Mouse (Mus musculus) T-helper 2 cell (primary cell): ENCODE data around the gene Lypla2.

Source experiments
- in situ Hi-C: fragments of 300-600 bp; cut with MboI, MseI; formaldehyde crosslinking; loops from one replicate; pipeline ENCODE4 v1.15.1; 2025; ENCODE audit warnings: high pct_unique_total_duplicates

Lypla2 gene

DNA sequence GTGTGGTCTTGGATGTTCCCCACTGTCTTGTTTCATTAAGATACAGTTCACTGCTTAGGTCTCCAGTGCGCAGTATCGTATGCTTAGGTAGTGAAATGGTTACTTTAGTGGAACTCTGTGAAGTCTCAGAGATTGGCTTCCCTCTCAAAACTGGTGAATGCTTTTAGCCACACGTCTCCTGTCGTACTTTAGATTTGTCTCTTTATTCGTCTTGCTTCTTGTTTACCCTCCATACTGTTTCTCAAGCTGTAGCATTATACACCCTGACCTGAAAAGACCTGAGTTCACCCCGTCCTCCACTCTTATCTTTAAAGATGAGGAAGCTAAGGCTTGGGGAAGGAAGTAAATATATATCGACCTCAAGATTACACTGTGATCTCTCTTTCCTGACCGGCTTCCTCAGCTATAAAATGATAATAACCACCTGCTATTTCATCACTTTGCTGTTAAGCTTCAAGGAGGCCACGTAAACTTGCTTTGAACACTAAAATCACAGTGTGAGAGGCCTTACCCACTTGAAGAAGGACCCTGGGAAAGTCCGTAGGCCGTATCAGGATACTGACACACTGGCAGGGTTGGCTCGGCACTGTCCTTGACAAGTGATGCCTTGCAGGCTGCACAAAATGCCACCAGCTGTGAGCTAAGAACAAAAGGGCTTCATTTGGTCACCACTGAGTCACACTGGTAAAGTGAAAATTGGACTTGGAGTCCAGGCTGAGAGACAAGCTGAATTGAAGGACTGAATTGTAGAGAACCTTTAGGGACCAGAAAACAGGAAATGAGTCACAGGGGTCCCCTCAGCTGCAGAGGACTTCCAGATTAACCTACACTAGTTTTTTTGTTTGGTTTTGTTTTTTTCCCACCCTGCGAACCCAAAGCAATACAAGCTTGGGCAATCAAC lies 735 bp upstream of the Lypla2 start:
- in situ Hi-C loops: loop anchor here (10.0 to 25.0 kb wide), 2 partner anchors 72 to 1889 kb away; partner anchors contain the start of gene Ece1

DNA sequence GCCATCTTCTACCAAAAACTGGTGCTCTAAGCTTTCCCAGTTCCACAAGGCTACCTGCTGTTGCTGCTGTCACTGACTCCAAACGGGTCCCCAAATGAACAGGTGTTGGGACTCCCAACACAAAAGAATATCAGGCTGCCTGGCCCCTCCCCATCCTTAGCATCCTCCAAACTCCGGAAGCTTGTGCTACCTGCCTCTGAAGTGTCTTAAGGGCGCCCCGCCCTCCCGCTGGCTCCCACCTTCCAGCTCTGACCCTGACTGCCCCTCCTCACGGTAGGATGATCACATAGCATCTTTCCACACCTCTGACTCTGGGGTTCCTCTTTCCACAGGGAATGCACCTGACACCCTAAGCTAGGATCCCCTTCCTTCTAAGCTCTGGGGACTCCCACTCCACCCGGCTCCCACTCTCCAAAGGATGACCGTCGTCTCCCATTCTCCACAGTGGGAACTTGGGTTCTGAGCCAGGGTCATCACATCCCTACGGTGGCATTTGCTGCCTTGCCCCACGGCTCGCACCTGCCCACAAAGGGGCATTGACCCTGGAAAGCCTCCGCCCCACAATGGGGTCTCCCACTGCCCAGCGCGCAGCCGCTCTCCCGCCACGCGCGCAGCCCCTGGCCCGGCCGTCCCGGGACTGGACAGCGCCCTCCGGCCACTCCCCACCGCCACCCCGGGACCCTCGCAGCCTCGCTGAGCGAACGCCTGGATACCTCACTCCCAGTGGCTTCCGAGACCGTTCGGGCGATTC lies 446 bp downstream of the Lypla2 start:
- in situ Hi-C loops: loop anchor here (10.0 to 25.0 kb wide), 2 partner anchors 73 to 1890 kb away; partner anchors contain the start of gene Ece1

DNA sequence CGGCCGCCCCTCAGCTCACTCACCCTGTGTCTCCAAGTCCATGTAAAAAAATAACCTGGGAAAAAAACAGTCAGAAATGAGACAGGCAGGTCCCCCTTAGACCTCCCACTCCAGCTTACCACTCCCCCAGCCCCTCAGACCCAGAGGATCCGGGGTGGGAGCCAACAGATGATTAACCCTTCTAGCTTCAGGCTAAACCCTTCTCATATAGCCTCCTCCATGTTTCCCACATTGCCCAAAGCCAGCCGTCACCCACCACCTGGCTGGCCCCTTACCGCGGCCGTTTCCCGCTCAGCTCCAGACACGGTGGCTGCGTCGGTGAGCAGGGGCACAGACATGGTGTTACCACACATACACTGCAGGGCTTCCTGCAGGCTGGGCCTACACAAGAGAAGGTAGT lies 1.8 kb downstream of the Lypla2 start:
- in situ Hi-C loops: loop anchor here (10.0 to 25.0 kb wide), 2 partner anchors 74 to 1892 kb away; partner anchors contain the start of gene Ece1

DNA sequence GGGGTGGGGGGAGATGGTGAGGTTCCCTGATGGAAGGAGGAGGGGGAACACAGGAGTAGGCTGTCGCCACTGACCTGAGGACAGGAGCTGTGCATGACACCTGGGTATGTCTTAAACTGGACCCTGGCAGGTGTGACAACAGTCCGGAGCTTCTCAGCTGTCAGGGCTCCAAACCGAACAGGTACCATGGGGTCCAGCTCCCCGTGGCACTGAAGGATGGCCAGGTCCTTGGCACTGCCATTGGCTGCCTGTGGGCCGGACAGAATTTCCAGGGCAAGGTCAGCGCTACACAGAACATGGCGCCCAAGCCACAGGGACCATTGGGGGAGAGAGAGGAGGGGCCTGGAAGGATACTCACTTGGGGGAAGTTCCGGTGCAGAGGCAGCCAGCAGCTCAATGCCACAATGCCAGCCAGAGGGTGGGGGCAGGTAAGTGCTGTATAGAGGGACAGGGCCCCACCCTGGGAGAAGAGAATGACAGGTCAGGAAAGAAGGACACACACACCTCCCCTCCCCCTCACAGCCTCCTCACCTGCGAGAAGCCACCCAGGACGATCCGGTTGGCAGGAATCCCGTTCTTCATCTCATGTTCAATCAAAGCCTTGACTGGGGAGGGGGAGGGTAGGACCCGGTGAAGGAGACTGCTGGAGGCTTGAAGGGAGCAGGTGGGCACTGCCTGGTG lies 3.2 kb downstream of the Lypla2 start:
- in situ Hi-C loops: loop anchor here (5.0 to 25.0 kb wide), 2 partner anchors 188 to 1893 kb away; partner anchors contain the start of gene Ece1

DNA sequence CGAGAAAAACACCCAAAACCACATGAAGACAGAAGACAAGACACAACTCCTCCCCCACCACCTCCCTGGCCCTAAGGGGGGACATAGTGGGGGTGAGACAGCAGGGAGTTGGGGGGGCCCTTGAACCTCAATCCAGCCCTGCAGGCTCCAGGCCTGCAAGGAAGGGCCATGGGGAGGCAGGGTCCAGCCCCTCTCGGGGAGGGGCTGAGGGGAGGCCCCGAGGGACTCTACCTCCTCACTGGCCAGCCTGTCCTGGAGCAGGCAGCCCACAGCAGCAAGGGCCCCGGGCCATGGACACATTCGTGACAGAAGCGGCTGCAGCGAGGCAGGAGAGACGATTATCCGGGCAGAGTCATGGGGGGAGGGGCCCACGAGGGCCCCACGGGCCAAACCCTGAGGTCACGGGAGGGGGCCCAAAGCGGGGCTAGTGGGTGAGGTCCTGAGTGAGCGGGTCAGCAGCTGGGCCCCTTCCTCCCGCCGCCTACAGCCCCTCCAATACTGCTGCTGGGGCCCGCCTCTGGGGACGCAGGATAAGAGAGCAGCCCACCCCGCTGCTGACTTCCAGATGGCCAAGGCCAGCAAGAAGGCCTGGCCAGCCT lies 4.1 kb downstream of the Lypla2 start:
- in situ Hi-C loops: loop anchor here (5.0 to 25.0 kb wide), 2 partner anchors 189 to 1894 kb away; partner anchors contain the start of gene Ece1

DNA sequence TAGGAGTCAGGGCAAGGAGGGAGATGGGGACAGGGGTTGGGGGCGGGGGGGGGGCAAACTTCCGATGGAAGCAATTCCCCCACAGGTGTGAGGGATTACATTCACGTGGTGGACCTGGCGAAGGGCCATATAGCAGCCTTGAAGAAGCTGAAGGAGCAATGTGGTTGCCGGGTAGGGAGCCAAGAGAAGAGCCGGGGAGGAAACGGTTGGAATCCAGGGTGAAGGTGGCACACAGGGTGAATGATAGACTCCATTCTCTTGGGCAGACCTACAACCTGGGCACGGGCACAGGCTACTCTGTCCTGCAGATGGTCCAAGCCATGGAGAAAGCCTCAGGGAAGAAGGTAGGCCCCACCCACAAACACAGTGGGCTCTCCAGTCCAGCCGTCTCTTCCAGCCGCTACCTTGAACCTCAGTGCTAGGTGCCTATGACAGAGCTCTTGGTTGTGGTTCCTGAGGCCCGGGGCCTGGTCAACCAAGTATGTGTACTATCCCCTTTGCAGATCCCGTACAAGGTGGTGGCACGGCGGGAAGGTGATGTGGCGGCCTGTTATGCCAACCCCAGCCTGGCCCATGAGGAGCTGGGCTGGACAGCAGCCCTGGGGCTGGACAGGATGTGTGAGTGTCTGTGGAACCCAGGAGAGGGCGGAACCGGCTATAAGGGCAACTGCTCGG lies 5.2 kb downstream of the Lypla2 start:
- in situ Hi-C loops: loop anchor here (5.0 to 25.0 kb wide), 2 partner anchors 190 to 1895 kb away; partner anchors contain the start of gene Ece1

DNA sequence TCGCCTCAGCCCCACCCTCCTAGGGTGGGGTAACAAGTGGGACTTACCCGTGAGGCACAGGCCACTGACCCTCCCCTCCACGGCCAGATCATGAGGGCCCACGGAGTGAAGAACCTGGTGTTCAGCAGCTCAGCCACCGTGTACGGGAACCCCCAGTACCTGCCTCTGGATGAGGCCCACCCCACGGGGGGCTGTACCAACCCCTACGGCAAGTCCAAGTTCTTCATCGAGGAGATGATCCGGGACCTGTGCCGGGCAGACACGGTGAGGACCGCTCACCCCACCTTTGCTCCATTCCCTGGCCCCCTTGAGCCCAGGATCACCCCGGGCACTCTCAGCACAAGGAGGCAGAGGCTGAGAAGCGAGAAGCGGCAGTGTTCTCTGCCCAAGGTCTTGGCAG lies 6.1 kb downstream of the Lypla2 start:
- in situ Hi-C loops: loop anchor here (5.0 to 25.0 kb wide), 2 partner anchors 191 to 1896 kb away; partner anchors contain the start of gene Ece1

DNA sequence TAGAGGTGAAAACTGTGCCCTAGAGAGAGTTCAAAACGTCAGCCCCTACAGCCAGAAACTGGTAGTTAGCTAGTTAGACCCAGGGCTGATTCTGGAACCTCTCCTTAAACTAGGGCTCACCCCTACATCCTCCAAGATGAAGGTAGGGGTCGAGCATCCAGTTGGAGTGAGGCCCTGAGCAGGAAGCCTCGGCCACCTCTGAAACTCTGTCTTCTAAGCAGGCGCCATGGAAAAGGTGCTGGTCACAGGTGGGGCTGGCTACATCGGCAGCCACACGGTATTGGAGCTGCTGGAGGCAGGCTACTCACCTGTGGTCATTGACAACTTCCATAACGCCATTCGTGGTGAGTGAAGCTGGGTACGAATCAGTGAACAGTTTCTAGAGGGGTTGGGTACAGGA lies 7.3 kb downstream of the Lypla2 start:
- in situ Hi-C loops: loop anchor here (5.0 to 25.0 kb wide), 2 partner anchors 192 to 1897 kb away; partner anchors contain the start of gene Ece1

DNA sequence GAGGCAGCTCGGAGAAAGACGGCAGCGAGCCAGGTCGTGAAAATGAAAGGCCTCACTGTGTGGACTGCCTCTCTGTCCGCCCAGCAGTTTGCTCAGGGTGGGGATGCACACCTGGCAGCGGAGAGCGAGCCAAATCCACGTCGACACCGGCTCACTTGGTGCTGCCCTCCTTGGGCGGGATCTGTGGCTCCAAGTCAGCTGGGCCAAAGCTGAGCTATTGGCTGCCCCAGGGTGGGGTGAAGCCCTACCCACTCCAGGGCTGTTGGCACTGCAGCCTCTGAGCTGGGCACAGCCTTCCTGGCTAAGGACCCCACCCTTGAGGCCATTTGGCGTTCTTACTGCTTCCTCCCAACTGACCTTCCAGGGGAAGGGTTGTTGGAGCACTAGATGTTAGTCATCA lies 8.0 kb downstream of the Lypla2 start:
- in situ Hi-C loops: loop anchor here (25.0 kb wide), 1 partner anchor 1898 kb away; the partner anchor contains the start of gene Ece1

DNA sequence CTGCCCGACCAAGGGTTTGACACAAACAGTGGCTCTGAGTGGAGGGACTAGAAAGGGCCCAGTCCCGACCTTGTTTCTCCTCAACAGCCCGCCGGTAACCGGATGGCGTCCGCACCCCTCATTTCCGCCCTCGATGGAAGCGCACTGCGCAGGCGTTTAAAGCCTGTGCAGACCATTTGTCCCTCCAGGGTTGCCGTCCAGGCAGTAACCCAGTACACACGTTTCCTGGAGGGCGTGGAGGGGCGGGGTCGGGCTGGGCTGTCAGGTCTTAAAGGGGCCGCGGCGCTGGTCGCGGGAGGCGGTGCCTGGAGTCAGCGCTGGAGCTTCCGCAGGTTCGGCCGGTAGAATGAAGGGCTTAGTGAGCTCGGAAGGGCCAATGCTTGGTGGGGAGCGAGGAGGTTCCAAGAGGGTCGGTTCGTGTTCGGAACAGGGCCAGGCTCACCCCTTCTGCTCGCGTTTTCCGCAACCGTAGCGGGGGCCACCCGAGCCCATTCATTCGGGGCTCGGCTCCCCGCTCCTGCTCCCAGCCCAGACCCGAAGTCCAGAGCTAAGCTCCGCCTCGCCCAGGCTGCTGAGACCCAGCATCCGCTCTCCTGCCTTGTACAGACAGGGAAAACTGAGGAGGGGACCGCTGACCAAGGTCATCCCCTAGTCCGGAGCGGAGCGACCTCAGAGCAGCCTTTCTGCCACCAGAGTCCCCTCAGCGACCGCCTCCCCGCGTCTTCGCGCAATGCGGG lies 8.8 kb downstream of the Lypla2 start, which contains the start of gene Gale:
Gene Gale, plus strand, starts transcription at position 271 of the 737 bp plus-strand sequence.
- in situ Hi-C loops: loop anchor here (25.0 kb wide), 1 partner anchor 1899 kb away; the partner anchor contains the start of gene Ece1

DNA sequence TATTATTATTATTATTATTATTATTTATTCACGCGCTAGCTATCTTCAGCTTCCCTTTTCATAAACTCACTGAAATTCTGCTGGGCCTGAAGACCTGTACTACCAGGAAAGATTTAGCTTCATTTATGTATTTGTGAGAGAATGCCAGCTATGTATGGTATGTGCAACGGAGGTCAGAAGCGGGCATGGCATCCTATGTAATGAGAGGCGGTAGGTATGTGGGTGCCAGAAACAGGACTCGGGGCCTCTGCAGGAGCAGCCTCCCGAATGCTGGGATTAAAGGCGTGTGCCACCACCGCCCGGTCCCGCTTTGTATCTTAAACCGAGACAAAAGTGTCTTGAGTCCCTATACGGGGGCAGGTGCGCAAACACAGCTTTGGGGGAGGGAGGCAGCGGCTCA lies 9.5 kb downstream of the Lypla2 start:
- in situ Hi-C loops: loop anchor here (25.0 kb wide), 1 partner anchor 1899 kb away; the partner anchor contains the start of gene Ece1

DNA sequence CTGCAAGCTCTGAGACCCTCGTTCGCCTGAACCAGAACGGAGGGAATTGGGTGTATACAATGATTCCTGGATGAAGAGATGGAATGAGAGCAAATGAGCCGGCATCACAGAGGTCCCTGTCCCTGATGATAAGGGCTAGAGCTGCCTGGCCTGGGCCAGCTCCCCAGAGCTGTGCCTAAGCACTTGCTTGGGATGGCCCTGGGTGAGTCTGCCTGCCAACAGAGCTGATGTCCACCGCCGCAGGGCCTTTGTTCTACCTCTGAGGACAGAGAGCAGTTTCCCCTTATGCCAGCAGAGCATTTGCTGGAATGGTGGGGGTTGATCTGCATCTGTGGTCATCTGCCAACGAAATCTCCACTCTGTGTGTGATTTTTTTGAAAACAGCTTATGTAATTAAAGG lies 10.2 kb downstream of the Lypla2 start:
- in situ Hi-C loops: loop anchor here (25.0 kb wide), 1 partner anchor 1900 kb away; the partner anchor contains the start of gene Ece1

DNA sequence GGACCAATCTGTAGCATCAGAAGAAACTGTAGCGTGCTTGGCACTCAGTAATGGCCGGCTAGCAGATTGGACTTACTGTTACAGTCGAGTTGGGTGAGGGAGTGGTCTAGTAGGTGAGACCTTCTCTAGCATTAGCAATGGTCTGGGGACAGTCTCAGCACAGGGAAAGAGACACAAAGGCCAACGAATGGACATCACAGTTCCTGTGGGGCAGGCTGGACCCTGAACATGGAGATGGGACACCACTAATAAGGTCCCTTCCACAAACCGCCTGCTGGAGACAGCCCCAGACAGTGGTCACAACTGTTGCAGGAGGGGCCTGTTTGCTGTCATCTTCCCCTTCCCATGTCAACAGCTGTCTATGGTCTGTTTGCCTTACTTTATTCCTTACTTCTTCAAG lies 10.7 kb downstream of the Lypla2 start:
- in situ Hi-C loops: loop anchor here (25.0 kb wide), 1 partner anchor 1901 kb away; the partner anchor contains the start of gene Ece1

DNA sequence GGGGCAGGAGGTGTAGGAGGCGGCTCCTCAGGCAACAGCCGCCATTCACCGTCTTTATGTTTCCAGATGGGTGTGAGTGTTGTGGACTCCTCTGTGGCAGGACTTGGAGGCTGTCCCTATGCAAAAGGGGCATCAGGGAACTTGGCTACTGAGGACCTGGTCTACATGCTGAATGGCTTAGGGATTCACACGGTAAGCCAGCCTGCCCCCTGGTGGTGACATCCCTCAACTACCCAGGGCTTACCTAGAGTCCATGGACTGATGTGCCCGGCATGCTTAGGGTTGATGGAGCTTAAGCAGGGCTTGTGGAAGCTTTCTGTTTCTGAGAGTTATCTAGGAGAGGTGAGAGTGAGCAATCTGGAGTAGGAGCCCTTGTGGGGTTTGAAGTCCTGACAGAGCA lies 11.7 kb downstream of the Lypla2 start:
- in situ Hi-C loops: loop anchor here (25.0 kb wide), 1 partner anchor 1902 kb away; the partner anchor contains the start of gene Ece1

DNA sequence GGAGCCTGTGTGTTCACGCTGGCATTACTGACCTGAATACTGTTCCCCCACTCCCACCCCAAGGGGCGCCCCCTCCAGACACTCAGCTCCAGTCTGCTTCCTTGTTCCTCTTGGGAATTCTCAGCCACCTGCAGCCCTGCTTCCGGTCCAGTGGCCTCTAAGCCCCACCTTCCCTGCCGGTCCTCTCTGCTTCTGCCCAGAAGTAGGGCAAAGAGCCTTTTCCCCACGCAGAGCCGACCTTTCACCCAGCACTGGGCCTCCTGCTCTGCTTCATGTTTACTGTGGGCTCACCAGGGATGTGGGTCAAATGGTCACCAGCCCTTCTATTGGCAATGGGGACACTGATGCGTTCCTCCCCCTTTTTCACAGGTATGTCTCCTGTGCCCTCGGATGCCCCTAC lies 14.1 kb downstream of the Lypla2 start:
- in situ Hi-C loops: loop anchor here (25.0 kb wide), 1 partner anchor 1904 kb away; the partner anchor contains the start of gene Ece1

DNA sequence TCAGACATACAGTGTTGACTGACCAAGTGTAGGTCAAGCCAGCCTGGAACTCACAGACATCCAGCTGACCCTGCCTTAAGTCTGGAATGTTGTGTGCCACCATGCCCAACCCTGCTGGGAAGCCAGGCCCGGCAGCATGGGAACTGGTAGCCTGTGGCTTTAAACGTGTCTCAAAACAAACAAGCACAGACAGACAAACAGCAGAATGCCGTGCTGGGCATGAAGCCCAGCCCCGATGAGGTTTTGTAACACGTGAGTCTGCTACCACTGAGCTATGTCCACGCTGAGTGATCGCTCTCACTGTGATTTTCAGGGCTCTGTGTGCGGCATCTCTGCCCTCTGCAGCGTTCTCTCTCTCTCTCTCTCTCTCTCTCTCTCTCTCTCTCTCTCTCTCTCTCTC lies 16.5 kb downstream of the Lypla2 start:
- in situ Hi-C loops: loop anchor here (25.0 kb wide), 1 partner anchor 1906 kb away; the partner anchor contains the start of gene Ece1

DNA sequence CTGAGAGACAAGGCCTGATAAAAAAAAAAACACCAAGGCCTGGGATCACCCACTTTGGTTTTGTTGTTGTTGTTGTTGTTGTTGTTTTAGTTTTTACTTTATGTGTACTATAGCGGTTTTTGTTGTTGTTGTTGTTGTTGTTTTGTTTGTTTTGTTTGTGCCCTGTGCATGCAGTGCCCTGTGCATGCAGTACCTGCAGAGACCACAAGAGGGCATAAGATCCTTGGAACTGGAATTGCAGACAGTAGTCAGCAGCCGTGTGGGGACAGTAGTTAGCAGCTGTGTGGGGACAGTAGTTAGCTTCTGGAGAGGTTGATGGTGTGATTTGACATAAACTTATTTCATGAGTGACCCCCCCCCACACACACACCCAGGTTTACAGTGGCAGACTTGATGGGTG lies 18.2 kb downstream of the Lypla2 start:
- in situ Hi-C loops: loop anchor here (25.0 kb wide), 1 partner anchor 1908 kb away; the partner anchor contains the start of gene Ece1

DNA sequence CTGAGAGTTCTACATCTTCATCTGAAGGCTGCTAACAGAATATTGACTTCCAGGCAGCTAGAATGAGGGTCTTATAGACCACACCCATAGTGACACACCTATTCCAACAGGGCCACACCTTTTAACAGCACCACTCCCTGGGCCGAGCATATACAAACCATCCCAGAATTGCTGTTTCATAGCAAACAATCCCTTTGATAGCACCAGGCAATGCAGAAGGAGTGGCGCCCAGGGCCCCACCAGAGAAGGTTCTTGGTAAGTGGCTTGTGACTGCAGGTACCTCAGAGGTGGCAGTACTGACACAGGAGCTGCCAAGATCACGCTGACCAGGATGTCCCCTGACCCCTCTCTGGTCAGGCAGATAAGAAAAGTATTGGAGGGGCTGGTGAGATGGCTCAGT lies 19.2 kb downstream of the Lypla2 start:
- in situ Hi-C loops: loop anchor here (25.0 kb wide), 1 partner anchor 1909 kb away; the partner anchor contains the start of gene Ece1

DNA sequence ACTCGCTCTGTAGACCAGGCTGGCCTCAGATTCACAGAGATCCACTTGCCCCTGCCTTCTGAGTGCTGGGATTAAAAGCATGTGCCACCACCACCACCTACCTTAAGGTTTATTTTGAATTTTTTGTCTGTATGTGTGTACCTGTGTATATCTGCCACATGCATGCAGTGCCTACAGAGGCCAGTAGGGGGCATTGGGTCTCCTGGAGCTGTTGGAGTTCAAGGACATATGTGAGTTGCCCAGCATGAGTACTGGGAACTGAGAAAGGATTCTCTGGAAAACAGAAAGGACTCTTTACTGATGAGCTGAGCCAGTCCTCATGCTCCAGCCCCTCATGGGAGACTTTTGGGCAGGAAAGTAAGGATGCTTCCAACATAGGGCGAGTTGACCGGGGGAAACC lies 20.9 kb downstream of the Lypla2 start:
- in situ Hi-C loops: loop anchor here (25.0 kb wide), 1 partner anchor 1911 kb away; the partner anchor contains the start of gene Ece1
